Mouse (Mus musculus) liver, adult 2 months (tissue): Measurements from ENCODE around the gene Lpar4. TPM values are rescaled to one million over a fixed set of nuclear protein-coding genes. Genes with fewer than 3 reads are reported as not detected.

ENCODE experiments used
- DNase-seq: peaks from one replicate; pipeline ENCODE4 v3.0.0-alpha.2; 2011; ENCODE audit warnings: low read depth, low spot score; ENCODE audit errors: extremely low read depth
- H3K27ac ChIP-seq: fragments of 200-500 bp; replicated peaks from 2 replicates; pipeline ENCODE4 v1.5.1; 2012; ENCODE audit warnings: low read depth, mild to moderate bottlenecking, control low read depth, inconsistent platforms, low read length; ENCODE audit not compliant: insufficient read depth
- H3K27me3 ChIP-seq: fragments of 200-500 bp; 2 replicates; pipeline ENCODE4 v1.6.1; 2012; ENCODE audit warnings: mild to moderate bottlenecking, moderate library complexity, low read length, inconsistent platforms; ENCODE audit not compliant: control insufficient read depth, insufficient read depth
- H3K36me3 ChIP-seq: fragments of 200-500 bp; 2 replicates; pipeline ENCODE4 v1.6.1; 2012; ENCODE audit warnings: low read length, inconsistent platforms; ENCODE audit not compliant: control insufficient read depth, insufficient read depth
- H3K4me1 ChIP-seq: fragments of 200-500 bp; 2 replicates; pipeline ENCODE4 v1.6.1; 2011; ENCODE audit warnings: low read length; ENCODE audit not compliant: control insufficient read depth, insufficient read depth
- H3K4me3 ChIP-seq: fragments of 200-500 bp; 2 replicates; pipeline ENCODE4 v1.5.1; 2011; ENCODE audit warnings: low read depth, mild to moderate bottlenecking, control low read depth, low read length, moderate library complexity; ENCODE audit not compliant: insufficient read depth
- H3K79me2 ChIP-seq: fragments of 200-500 bp; 2 replicates; pipeline ENCODE4 v1.6.1; 2012; ENCODE audit warnings: inconsistent platforms, mild to moderate bottlenecking, low read length, moderate library complexity; ENCODE audit not compliant: control insufficient read depth, insufficient read depth
- H3K9ac ChIP-seq: fragments of 200-500 bp; 2 replicates; pipeline ENCODE4 v1.6.1; 2012; ENCODE audit warnings: low read depth, mild to moderate bottlenecking, control low read depth, inconsistent platforms, low read length
- CTCF ChIP-seq: fragments of 200-500 bp; IDR thresholded peaks from 2 replicates; pipeline ENCODE4 v1.5.1; 2011; ENCODE audit warnings: low read depth, low read length, control low read depth
- POLR2A ChIP-seq: fragments of 200-500 bp; IDR thresholded peaks from 2 replicates; pipeline ENCODE4 v1.6.1; 2011; ENCODE audit warnings: low read length, control low read depth; ENCODE audit not compliant: insufficient read depth; ENCODE audit errors: extremely low read depth
- WGBS: fragments of 180-500 bp; shearing (Covaris S2); methylation state at CpG from one replicate; pipeline ENCODE4 v1.1.7; 2018; 5-methylcytosine and 5-hydroxymethylcytosine counted together
- polyA plus RNA-seq: library from polyadenylated mRNA; depleted of rRNA; stranded (reverse); fragments of >200 nt; gene quantifications from 2 replicates; pipeline ENCODE4 v1.2.3, GENCODE M21; 2012
- total RNA-seq: library from RNA; depleted of rRNA; stranded (reverse); fragments of >200 nt; gene quantifications from 2 replicates; pipeline ENCODE4 v1.2.3, GENCODE M21; 2014

Lpar4 gene
- total and polyA plus RNA-seq, 2 experiments: 0.02 to 0.09 TPM

- no peak for DNase-seq
- no peak overlapping the region for H3K27ac ChIP-seq
- peak overlapping the region; percentile 33 for H3K4me3 ChIP-seq
- TF ChIP-seq CTCF (no peak), POLR2A (no peak)
- H3K36me3 ChIP-seq: no peaks in the 10 kb centered on the region
- H3K27me3 ChIP-seq: no peaks in the 10 kb centered on the region
- WGBS: 7% methylated on average over 9 of the region's 9 CpGs
- no peaks in the 10 kb centered on the region for H3K79me2 ChIP-seq
- H3K9ac ChIP-seq: no peak overlapping the region
- H3K4me1 ChIP-seq: no peaks in the 10 kb centered on the region
These were observed 599 bp downstream of the Lpar4 start for GRCm38 (mm10) chrX:106920828-106921619.

- TF ChIP-seq POLR2A (no peak), CTCF (no peak)
- no peak for DNase-seq
- no peaks in the 10 kb centered on the region for H3K4me1 ChIP-seq
- no peak overlapping the region for H3K27ac ChIP-seq
- no peaks in the 10 kb centered on the region for H3K36me3 ChIP-seq
- H3K79me2 ChIP-seq: no peaks in the 10 kb centered on the region
- H3K9ac ChIP-seq: no peak overlapping the region
- H3K4me3 ChIP-seq: no peak overlapping the region
- no peaks in the 10 kb centered on the region for H3K27me3 ChIP-seq
These were observed 4.1 kb downstream of the Lpar4 start for GRCm38 (mm10) chrX:106924572-106924971.

- WGBS: 76% methylated on average over 3 of the region's 3 CpGs
- Histone ChIP-seq H3K27ac (no peak overlapping the region), H3K79me2 (no peaks in the 10 kb centered on the region), H3K9ac (no peak overlapping the region), H3K36me3 (no peaks in the 10 kb centered on the region), H3K4me1 (no peaks in the 10 kb centered on the region), H3K4me3 (no peak overlapping the region), H3K27me3 (no peaks in the 10 kb centered on the region)
- DNase-seq: no peak
- TF ChIP-seq CTCF (no peak), POLR2A (no peak)
These were observed 18.9 kb downstream of the Lpar4 start for GRCm38 (mm10) chrX:106939326-106939725.

- H3K9ac ChIP-seq: no peak overlapping the region
- no peaks in the 10 kb centered on the region for H3K27me3 ChIP-seq
- TF ChIP-seq POLR2A (no peak), CTCF (no peak)
- DNase-seq: no peak
- H3K4me3 ChIP-seq: no peak overlapping the region
- H3K79me2 ChIP-seq: no peaks in the 10 kb centered on the region
- H3K4me1 ChIP-seq: no peaks in the 10 kb centered on the region
- no peaks in the 10 kb centered on the region for H3K36me3 ChIP-seq
- 89% methylated on average over 1 of the region's 1 CpGs for WGBS
- H3K27ac ChIP-seq: no peak overlapping the region
These were observed 30.1 kb downstream of the Lpar4 start for GRCm38 (mm10) chrX:106950558-106950957.

GRCm38 (mm10) chrX:106951016-106951415 lies 30.6 kb downstream of the Lpar4 start:
- Histone ChIP-seq H3K4me3 (no peak overlapping the region), H3K9ac (no peak overlapping the region), H3K4me1 (no peaks in the 10 kb centered on the region), H3K27me3 (no peaks in the 10 kb centered on the region), H3K79me2 (no peaks in the 10 kb centered on the region), H3K27ac (no peak overlapping the region), H3K36me3 (no peaks in the 10 kb centered on the region)
- WGBS: 26% methylated on average over 2 of the region's 2 CpGs
- TF ChIP-seq CTCF: no peak
- no peak for TF ChIP-seq POLR2A
- no peak for DNase-seq

- 84% methylated on average over 1 of the region's 1 CpGs for WGBS
- H3K27me3 ChIP-seq: no peaks in the 10 kb centered on the region
- no peaks in the 10 kb centered on the region for H3K4me1 ChIP-seq
- H3K9ac ChIP-seq: no peak overlapping the region
- H3K4me3 ChIP-seq: no peak overlapping the region
- TF ChIP-seq CTCF (no peak), POLR2A (no peak)
- no peak for DNase-seq
- no peaks in the 10 kb centered on the region for H3K36me3 ChIP-seq
- H3K27ac ChIP-seq: no peak overlapping the region
- H3K79me2 ChIP-seq: no peaks in the 10 kb centered on the region
These were observed 33.4 kb downstream of the Lpar4 start for GRCm38 (mm10) chrX:106953840-106954239.
